Mouse (Mus musculus) embryonic facial prominence, embryonic 11.5 days (tissue): ENCODE measurements around the gene Olfr1411. TPM values are rescaled to one million over a fixed set of nuclear protein-coding genes. Genes with fewer than 3 reads are reported as not detected.

Source experiments
- polyA plus RNA-seq: library from polyadenylated mRNA; unstranded; fragments of >200 nt; fragmentation: Nextera tagmentation; extraction: Ambion mirVana; gene quantifications from 2 replicates; pipeline ENCODE4 v1.2.1, GENCODE M21; 2014

Gene Olfr1411
- polyA plus RNA-seq, 1 experiment from 2014 or later: not detected

Other genes with a start within 250 kb of the Olfr1411 start
- gene Ndufa10, start 120.6 kb upstream of the Olfr1411 start, polyA plus RNA-seq: 275 and 332 TPM in 2 replicates
- gene Olfr1416, start 109.3 kb upstream of the Olfr1411 start, polyA plus RNA-seq: not detected in 2 replicates
- gene Olfr1415, start 98.3 kb upstream of the Olfr1411 start, polyA plus RNA-seq: not detected in 2 replicates
- 0.22 TPM in 1 of 2 replicates, not detected in the other for gene Olfr1414, start 75.8 kb upstream of the Olfr1411 start, polyA plus RNA-seq
- gene Olfr1413, start 23.1 kb upstream of the Olfr1411 start, polyA plus RNA-seq: not detected in 2 replicates
- not detected in 2 replicates for gene Olfr1412, start 8.6 kb upstream of the Olfr1411 start, polyA plus RNA-seq
- gene Olfr1410, start 11.4 kb downstream of the Olfr1411 start, polyA plus RNA-seq: not detected in 2 replicates
- 0.11 TPM in 1 of 2 replicates, not detected in the other for gene Olfr12, start 23.4 kb downstream of the Olfr1411 start, polyA plus RNA-seq
- 307 and 343 TPM in 2 replicates for gene Cops9, start 47.6 kb downstream of the Olfr1411 start, polyA plus RNA-seq
- gene Otos, start 54.4 kb downstream of the Olfr1411 start, polyA plus RNA-seq: 0.25 TPM in 1 of 2 replicates, not detected in the other
- gene Gpc1, start 237.2 kb downstream of the Olfr1411 start, polyA plus RNA-seq: 37.7 and 41.9 TPM in 2 replicates